Mouse (Mus musculus): ENCODE results near the gene H2-K1. TPM values are rescaled to one million over a fixed set of nuclear protein-coding genes. Genes with fewer than 3 reads are reported as not detected.

H2-K1 gene
- 407 TPM for polyA plus RNA-seq (2014; fragmentation: Illumina TruSeq; extraction: RNeasy Lipid Tissue Mini Kit (QIAGEN cat#74804); ENCODE audit: low read depth, low replicate concordance)

GRCm38 (mm10) chr17:34000150-34000537 lies at the start of gene H2-K1:
TSS of gene H2-K1 (minus strand) at chr17:34000347.

GRCm38 (mm10) chr17:34038878-34039561 lies 38.9 kb upstream of the H2-K1 start, which contains the start of gene Col11a2:
TSS of gene Col11a2 (plus strand) at chr17:34039437.

DNA sequence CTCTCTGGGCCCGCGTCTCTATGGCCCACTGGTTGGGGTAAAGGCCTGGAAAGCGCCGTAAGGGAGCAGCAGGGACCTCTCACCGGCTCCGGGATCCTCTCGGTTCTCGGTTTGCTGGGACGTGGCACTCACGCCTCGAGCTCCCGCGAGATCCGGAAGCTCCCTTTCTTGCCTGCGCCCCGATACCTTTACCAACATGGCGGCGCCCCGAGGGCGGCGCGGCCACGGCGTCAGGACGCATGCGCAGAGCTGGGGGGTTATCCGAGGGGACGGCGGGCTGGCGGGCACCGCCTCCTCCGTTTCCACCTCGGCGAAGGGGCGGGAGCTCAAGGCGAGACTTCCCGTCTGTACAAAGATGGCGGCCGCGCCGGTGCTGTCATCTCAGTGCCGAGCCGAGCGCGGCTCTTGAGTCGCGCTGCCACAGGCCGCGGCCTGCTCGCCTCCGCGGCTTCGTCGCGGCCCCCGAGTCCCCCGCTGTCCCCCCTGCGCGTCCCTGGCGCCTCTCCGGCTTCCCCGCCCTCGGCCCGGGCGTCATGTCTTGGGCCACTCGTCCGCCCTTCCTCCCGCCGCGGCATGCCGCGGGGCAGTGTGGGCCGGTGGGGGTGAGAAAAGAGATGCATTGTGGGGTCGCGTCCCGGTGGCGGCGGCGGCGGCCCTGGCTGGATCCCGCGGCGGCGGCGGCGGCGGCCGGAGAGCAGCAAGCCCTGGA lies 31.5 kb upstream of the H2-K1 start, which contains the start of the genes Slc39a7 and Rxrb:
Slc39a7 (minus strand) TSS at position 218 of the 709 bp plus-strand sequence.
Rxrb (plus strand) TSS at position 348 of the 709 bp plus-strand sequence.

DNA sequence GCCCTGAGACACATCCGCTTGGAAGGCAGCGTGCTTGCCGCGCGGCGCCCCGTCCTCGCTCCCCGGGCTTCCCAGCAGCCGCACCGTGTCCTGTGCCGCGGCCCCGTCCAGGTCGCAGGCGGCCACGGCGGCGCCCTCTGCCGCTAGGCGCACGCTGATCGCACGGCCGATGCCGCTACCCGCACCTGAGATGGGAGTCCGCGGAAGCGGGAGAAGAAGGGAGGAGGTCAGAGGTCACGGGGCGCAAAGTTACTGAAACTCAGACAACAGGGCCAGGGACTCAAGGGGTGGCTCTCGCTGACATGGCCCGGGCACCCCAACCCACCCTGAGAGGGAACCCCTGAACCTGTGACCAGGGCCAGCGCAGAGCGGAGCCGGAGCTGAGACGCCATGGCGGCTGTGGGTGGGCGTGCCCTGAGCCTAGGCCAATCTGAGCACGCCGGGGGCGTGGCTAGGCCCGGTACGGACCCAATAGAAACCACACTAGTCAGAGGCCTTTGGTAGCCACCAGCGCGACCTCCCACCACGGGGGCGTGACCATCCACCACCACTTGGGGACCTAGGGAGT lies 27.6 kb upstream of the H2-K1 start, which contains the start of gene H2-Ke6:
H2-Ke6 (minus strand) TSS at position 405 of the 568 bp plus-strand sequence.

GRCm38 (mm10) chr17:34024317-34024821 lies 24.2 kb upstream of the H2-K1 start, which contains the start of gene Ring1:
TSS of gene Ring1 (minus strand) at chr17:34024680.

GRCm38 (mm10) chr17:33955555-33956214 lies 44.5 kb downstream of the H2-K1 start, which contains the start of the genes Vps52 and Rps18:
TSS of gene Vps52 (plus strand) at chr17:33955812.
TSS of gene Rps18 (minus strand) at chr17:33956001.

GRCm38 (mm10) chr17:33951021-33951946 lies 48.9 kb downstream of the H2-K1 start, which contains the start of gene B3galt4:
TSS of gene B3galt4 (minus strand) at chr17:33951488.

Other genes starting within 250 kb of the H2-K1 start
- gene Rab11b, start 239.8 kb downstream of the H2-K1 start, polyA plus RNA-seq (2014; fragmentation: Illumina TruSeq; extraction: RNeasy Lipid Tissue Mini Kit (QIAGEN cat#74804); ENCODE audit: low read depth, low replicate concordance): 27.5 TPM
- 1.0 TPM for gene Angptl4, start 218.5 kb downstream of the H2-K1 start, polyA plus RNA-seq (2014; fragmentation: Illumina TruSeq; extraction: RNeasy Lipid Tissue Mini Kit (QIAGEN cat#74804); ENCODE audit: low read depth, low replicate concordance)
- gene Kank3, start 189.8 kb downstream of the H2-K1 start, polyA plus RNA-seq (2014; fragmentation: Illumina TruSeq; extraction: RNeasy Lipid Tissue Mini Kit (QIAGEN cat#74804); ENCODE audit: low read depth, low replicate concordance): 5.3 TPM
- gene Rps28, start 175.8 kb downstream of the H2-K1 start, polyA plus RNA-seq (2014; fragmentation: Illumina TruSeq; extraction: RNeasy Lipid Tissue Mini Kit (QIAGEN cat#74804); ENCODE audit: low read depth, low replicate concordance): 77.1 TPM
- gene Ndufa7, start 175.8 kb downstream of the H2-K1 start, polyA plus RNA-seq (2014; fragmentation: Illumina TruSeq; extraction: RNeasy Lipid Tissue Mini Kit (QIAGEN cat#74804); ENCODE audit: low read depth, low replicate concordance): 28.2 TPM
- gene Cd320, start 157.3 kb downstream of the H2-K1 start, polyA plus RNA-seq (2014; fragmentation: Illumina TruSeq; extraction: RNeasy Lipid Tissue Mini Kit (QIAGEN cat#74804); ENCODE audit: low read depth, low replicate concordance): 5.6 TPM
- gene Gm7029, start 126.5 kb downstream of the H2-K1 start, polyA plus RNA-seq (2014; fragmentation: Illumina TruSeq; extraction: RNeasy Lipid Tissue Mini Kit (QIAGEN cat#74804); ENCODE audit: low read depth, low replicate concordance): not detected
- not detected for gene Kifc1, start 109.7 kb downstream of the H2-K1 start, polyA plus RNA-seq (2014; fragmentation: Illumina TruSeq; extraction: RNeasy Lipid Tissue Mini Kit (QIAGEN cat#74804); ENCODE audit: low read depth, low replicate concordance)
- gene Platr17, start 95.2 kb downstream of the H2-K1 start, polyA plus RNA-seq (2014; fragmentation: Illumina TruSeq; extraction: RNeasy Lipid Tissue Mini Kit (QIAGEN cat#74804); ENCODE audit: low read depth, low replicate concordance): not detected
- gene Daxx, start 90.9 kb downstream of the H2-K1 start, polyA plus RNA-seq (2014; fragmentation: Illumina TruSeq; extraction: RNeasy Lipid Tissue Mini Kit (QIAGEN cat#74804); ENCODE audit: low read depth, low replicate concordance): 6.5 TPM
- gene Tapbp, start 84.4 kb downstream of the H2-K1 start, polyA plus RNA-seq (2014; fragmentation: Illumina TruSeq; extraction: RNeasy Lipid Tissue Mini Kit (QIAGEN cat#74804); ENCODE audit: low read depth, low replicate concordance): 54.8 TPM
- gene Zbtb22, start 84.4 kb downstream of the H2-K1 start, polyA plus RNA-seq (2014; fragmentation: Illumina TruSeq; extraction: RNeasy Lipid Tissue Mini Kit (QIAGEN cat#74804); ENCODE audit: low read depth, low replicate concordance): 1.8 TPM
- gene Rgl2, start 70.8 kb downstream of the H2-K1 start, polyA plus RNA-seq (2014; fragmentation: Illumina TruSeq; extraction: RNeasy Lipid Tissue Mini Kit (QIAGEN cat#74804); ENCODE audit: low read depth, low replicate concordance): 8.0 TPM
- 8.4 TPM for gene Pfdn6, start 60.0 kb downstream of the H2-K1 start, polyA plus RNA-seq (2014; fragmentation: Illumina TruSeq; extraction: RNeasy Lipid Tissue Mini Kit (QIAGEN cat#74804); ENCODE audit: low read depth, low replicate concordance)
- gene Wdr46, start 59.7 kb downstream of the H2-K1 start, polyA plus RNA-seq (2014; fragmentation: Illumina TruSeq; extraction: RNeasy Lipid Tissue Mini Kit (QIAGEN cat#74804); ENCODE audit: low read depth, low replicate concordance): 0.25 TPM
- gene B3galt4, start 48.9 kb downstream of the H2-K1 start, polyA plus RNA-seq (2014; fragmentation: Illumina TruSeq; extraction: RNeasy Lipid Tissue Mini Kit (QIAGEN cat#74804); ENCODE audit: low read depth, low replicate concordance): 0.38 TPM
- 4.8 TPM for gene Vps52, start 44.5 kb downstream of the H2-K1 start, polyA plus RNA-seq (2014; fragmentation: Illumina TruSeq; extraction: RNeasy Lipid Tissue Mini Kit (QIAGEN cat#74804); ENCODE audit: low read depth, low replicate concordance)
- gene Rps18, start 44.3 kb downstream of the H2-K1 start, polyA plus RNA-seq (2014; fragmentation: Illumina TruSeq; extraction: RNeasy Lipid Tissue Mini Kit (QIAGEN cat#74804); ENCODE audit: low read depth, low replicate concordance): 34.2 TPM
- gene Ring1, start 24.3 kb upstream of the H2-K1 start, polyA plus RNA-seq (2014; fragmentation: Illumina TruSeq; extraction: RNeasy Lipid Tissue Mini Kit (QIAGEN cat#74804); ENCODE audit: low read depth, low replicate concordance): 1.8 TPM
- gene H2-Ke6, start 27.7 kb upstream of the H2-K1 start, polyA plus RNA-seq (2014; fragmentation: Illumina TruSeq; extraction: RNeasy Lipid Tissue Mini Kit (QIAGEN cat#74804); ENCODE audit: low read depth, low replicate concordance): 1.2 TPM
- 0.88 TPM for gene Slc39a7, start 31.3 kb upstream of the H2-K1 start, polyA plus RNA-seq (2014; fragmentation: Illumina TruSeq; extraction: RNeasy Lipid Tissue Mini Kit (QIAGEN cat#74804); ENCODE audit: low read depth, low replicate concordance)
- gene Rxrb, start 31.5 kb upstream of the H2-K1 start, polyA plus RNA-seq (2014; fragmentation: Illumina TruSeq; extraction: RNeasy Lipid Tissue Mini Kit (QIAGEN cat#74804); ENCODE audit: low read depth, low replicate concordance): 1.5 TPM
- 0.19 TPM for gene Col11a2, start 39.1 kb upstream of the H2-K1 start, polyA plus RNA-seq (2014; fragmentation: Illumina TruSeq; extraction: RNeasy Lipid Tissue Mini Kit (QIAGEN cat#74804); ENCODE audit: low read depth, low replicate concordance)
- gene H2-Oa, start 92.0 kb upstream of the H2-K1 start, polyA plus RNA-seq (2014; fragmentation: Illumina TruSeq; extraction: RNeasy Lipid Tissue Mini Kit (QIAGEN cat#74804); ENCODE audit: low read depth, low replicate concordance): not detected
- 1.8 TPM for gene H2-DMa, start 119.2 kb upstream of the H2-K1 start, polyA plus RNA-seq (2014; fragmentation: Illumina TruSeq; extraction: RNeasy Lipid Tissue Mini Kit (QIAGEN cat#74804); ENCODE audit: low read depth, low replicate concordance)
- 212 TPM for gene Brd2, start 122.3 kb upstream of the H2-K1 start, polyA plus RNA-seq (2014; fragmentation: Illumina TruSeq; extraction: RNeasy Lipid Tissue Mini Kit (QIAGEN cat#74804); ENCODE audit: low read depth, low replicate concordance)
- gene H2-DMb2, start 143.0 kb upstream of the H2-K1 start, polyA plus RNA-seq (2014; fragmentation: Illumina TruSeq; extraction: RNeasy Lipid Tissue Mini Kit (QIAGEN cat#74804); ENCODE audit: low read depth, low replicate concordance): 6.1 TPM
- gene H2-DMb1, start 152.7 kb upstream of the H2-K1 start, polyA plus RNA-seq (2014; fragmentation: Illumina TruSeq; extraction: RNeasy Lipid Tissue Mini Kit (QIAGEN cat#74804); ENCODE audit: low read depth, low replicate concordance): 6.3 TPM
- gene Tap1, start 187.2 kb upstream of the H2-K1 start, polyA plus RNA-seq (2014; fragmentation: Illumina TruSeq; extraction: RNeasy Lipid Tissue Mini Kit (QIAGEN cat#74804); ENCODE audit: low read depth, low replicate concordance): 4.0 TPM
- 7.7 TPM for gene Psmb9, start 187.4 kb upstream of the H2-K1 start, polyA plus RNA-seq (2014; fragmentation: Illumina TruSeq; extraction: RNeasy Lipid Tissue Mini Kit (QIAGEN cat#74804); ENCODE audit: low read depth, low replicate concordance)
- 4.4 TPM for gene Psmb8, start 197.4 kb upstream of the H2-K1 start, polyA plus RNA-seq (2014; fragmentation: Illumina TruSeq; extraction: RNeasy Lipid Tissue Mini Kit (QIAGEN cat#74804); ENCODE audit: low read depth, low replicate concordance)
- not detected for gene Tap2, start 203.2 kb upstream of the H2-K1 start, polyA plus RNA-seq (2014; fragmentation: Illumina TruSeq; extraction: RNeasy Lipid Tissue Mini Kit (QIAGEN cat#74804); ENCODE audit: low read depth, low replicate concordance)
- 25.2 TPM for gene H2-Ob, start 238.6 kb upstream of the H2-K1 start, polyA plus RNA-seq (2014; fragmentation: Illumina TruSeq; extraction: RNeasy Lipid Tissue Mini Kit (QIAGEN cat#74804); ENCODE audit: low read depth, low replicate concordance)

Measured in sigmoid colon, adult 10 weeks (tissue).